Mouse (Mus musculus) B cell, adult 2 months (primary cell): ENCODE measurements at regions not wholly inside any gene's neighbourhood (a gene's known extent, or its start where the extent isn't known, plus 50 kb on each side); places are given as distances from the start of the nearest gene placed in this dataset.
A peak's percentile ranks its signal among the peaks of the same experiment; 100 is the strongest.

Experiments
- DNase-seq, 2 experiments: peaks; one replicate each; pipeline ENCODE4 v3.0.0; 2022

- DNase-seq, result no peak
These were observed 113.6 kb upstream of the Irf2bp2 start for GRCm38 (mm10) chr8:126707300-126707902.

DNA sequence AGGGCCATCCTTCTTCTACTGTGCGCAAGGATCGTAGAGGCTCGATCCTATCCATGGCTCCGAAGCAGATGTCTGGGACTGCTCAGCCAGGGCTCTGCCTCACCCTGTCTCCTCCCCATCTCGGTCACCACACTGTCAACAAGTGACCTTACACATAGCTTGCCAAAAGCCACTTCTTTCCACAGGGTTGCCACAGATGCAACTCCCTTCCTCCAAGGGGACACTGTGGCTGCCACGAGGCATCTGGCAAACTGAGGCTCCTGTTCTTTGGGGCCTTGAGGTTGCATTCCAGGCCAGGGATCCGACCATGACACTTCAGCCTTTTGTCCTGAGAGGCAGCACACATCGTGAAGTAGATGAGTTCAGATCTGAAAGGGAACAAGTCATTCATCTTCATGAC lies 112.5 kb upstream of the Irf2bp2 start:
- no peak for DNase-seq

DNA sequence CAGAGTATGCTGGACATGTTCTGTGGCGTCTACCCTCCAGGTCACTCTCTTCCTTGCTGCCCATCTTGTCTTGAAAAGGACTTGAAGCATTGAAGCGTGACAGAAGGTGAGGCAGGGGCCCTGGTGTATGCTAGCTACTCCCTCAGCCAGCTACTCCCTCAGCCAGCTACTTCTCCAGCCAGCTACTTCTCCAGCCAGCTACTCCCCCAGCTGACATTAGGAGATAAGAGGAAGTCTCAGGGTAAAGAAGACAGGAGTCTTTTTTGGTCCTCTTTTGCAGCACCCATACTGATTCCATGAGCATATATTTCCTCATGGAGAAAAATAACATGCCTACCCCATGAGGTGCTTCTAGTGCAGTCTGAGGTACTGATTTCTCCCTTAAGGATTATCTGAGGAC lies 111.6 kb upstream of the Irf2bp2 start:
- no peak for DNase-seq

- DNase-seq, result no peak
These were observed 110.9 kb upstream of the Irf2bp2 start for GRCm38 (mm10) chr8:126704706-126705105.

DNA sequence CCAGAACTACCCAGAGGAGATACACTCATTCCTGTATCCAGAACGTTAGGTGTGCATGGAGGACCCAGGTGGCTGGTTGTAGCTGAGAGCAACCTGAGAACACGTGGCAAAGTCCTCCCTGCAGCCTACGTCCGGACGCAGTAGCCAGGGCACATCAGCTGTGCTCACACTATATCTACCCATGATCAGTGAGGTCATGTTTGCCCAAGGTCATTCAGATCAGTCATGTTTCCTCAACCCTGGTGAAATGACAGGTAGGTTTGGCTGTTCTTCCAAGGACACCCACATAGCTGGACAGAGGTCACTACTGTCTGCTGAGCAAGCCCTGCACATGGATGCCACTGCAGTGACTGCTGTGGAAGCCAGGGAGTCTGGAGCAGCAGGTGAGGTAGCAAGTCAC lies 109.8 kb upstream of the Irf2bp2 start:
- DNase-seq, result no peak

- DNase-seq, result no peak
These were observed 108.5 kb upstream of the Irf2bp2 start for GRCm38 (mm10) chr8:126702294-126702693.

DNA sequence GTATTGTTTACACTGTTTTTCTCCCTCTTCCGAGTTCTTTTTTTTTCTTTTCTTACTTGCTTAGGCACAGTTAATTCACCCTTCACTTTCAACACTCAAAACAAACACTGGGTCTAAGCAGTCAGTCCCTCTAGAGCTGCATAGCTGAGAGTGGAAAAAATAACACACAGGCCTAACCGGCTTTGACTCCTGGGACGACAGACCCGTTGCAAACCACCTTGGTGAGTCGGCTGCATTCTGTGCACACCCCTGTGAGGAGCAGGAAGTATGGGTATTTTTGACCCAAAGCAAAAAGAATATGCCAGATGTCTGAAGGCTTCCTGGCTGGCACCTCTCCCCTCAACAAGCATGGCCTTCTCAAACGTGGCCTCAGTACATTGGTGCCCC lies 105.6 kb upstream of the Irf2bp2 start:
- DNase-seq, result peak; percentile 12 to 14

DNA sequence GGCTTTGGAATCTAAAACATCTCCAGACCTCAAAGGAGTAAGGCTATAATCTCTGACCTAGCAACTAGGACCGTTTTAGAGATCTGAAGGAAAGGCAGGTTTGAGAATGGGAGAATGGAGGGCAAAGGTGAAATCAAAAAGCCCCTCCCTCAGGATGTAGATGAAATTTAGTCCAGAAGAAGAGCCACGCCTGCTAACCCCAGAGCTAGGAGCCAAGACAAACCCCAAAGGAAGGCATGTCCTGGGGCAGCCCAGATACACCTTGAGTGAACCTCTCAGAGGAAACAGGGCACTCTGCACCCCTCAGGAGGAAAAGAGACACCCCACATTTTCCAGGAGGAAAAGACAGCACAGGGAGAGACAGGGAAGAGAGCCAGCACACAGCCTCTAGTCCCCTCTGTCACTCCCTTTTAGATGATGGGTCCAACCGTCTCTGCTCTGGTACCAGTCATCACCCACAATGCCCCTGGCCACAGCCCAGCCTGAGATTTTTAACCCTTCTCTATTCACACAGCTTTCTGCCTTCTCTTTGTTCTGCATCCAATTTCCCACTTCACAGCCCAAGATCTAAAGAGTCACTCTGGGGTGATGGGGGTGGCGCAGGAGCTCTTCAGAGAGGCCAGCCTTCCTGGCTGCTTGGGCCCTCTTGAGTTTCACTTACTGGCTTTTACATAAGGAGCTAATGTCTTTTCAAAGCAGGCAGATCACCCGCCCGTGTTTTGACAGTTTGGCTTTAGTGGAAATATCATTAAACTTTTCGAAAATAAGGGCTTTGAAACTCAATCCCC lies 105.0 kb upstream of the Irf2bp2 start:
- peak; percentile 16 to 17 for DNase-seq

DNA sequence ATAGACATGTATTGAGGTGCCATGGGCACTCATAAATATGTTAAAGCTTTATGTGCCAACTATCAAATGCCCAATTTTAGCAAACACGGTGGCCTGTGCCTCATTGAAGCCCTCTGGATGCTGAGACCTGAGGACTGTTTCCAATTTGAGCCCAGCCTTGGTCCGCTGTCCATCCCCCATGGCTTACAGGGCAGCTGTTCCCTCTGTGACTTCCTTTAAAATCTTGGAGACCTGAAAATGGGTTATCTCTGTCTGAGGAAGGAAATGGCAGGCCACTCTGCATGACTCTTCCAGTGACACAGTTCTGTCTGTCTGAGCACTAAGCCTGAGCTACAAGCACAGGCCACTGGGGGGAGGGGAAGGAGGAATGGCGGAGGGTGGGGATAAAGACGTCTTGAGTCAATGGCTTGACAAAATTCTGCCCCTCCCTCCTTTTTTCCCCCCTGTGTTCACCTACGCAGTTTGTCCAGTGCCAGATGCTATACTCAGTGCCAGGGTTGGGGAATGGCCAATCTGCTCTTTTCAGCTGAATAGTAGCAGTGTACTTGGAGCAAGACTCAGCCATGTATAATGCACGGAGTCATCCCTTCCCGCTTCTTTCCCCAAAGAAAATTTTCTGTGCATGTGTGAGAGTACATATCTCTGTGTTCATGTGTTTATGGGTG lies 102.7 kb upstream of the Irf2bp2 start:
- no peak for DNase-seq

GRCm38 (mm10) chr8:126694370-126694769 lies 100.6 kb upstream of the Irf2bp2 start:
- no peak for DNase-seq

DNA sequence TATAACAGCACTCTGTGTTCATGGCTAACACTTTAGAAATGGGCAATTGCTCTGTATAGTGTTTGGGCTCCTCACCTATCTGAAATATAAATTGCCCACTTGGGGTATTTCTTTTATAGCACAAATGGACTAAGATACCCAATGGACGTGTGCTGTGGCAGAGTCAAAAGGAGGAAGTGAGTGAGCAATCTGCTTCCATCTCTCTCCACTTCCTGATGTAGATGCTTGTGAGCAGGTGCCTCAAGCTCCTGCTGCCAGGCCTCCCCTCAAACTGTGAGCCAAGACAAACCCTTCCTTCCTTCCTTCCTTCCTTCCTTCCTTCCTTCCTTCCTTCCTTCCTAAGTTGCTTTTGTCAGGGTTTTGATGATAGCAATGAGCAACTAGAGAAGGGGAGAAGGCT lies 99.9 kb upstream of the Irf2bp2 start:
- no peak for DNase-seq

- DNase-seq, result no peak
These were observed 98.9 kb upstream of the Irf2bp2 start for GRCm38 (mm10) chr8:126692711-126693110.

DNA sequence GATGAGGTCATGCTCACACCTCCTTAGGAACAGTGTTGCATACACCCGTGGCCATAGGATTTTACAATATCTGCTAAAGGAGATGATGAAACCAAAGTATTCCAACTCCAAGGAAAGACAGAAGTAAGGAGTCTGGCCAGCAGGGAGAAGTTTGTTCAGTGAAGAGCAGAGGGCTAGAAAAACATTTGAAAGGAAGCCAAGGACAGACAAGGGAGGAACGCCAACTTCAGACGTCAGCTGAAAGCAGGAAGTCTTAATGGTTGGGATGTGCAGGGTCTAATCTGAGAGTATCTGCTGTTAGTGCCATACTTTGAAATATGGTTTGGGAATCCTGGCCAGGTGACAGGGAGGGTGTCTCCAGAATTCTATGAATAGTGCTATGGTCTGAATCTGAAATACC lies 98.5 kb upstream of the Irf2bp2 start:
- DNase-seq, result no peak

DNA sequence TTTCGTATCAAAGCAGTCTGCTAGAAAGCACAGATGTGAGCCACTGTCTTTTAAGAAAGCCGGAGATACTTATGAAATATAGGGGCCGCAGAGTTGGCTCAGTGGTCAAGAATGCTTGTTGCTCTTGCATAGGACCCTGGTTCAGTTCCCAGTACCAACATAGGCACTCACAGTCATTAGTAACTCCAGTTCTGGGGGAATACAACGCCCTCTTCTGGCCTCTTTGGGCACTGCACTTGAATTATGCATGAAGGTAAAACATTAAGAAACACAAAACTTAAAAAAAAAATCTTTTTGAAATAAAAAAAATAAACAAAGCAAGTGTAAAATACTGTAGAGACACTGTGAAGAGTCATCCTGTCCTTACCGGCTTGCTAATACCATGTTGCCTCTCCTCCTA lies 94.7 kb upstream of the Irf2bp2 start:
- DNase-seq, result peak in 1 of 2 experiments; percentile 17

DNA sequence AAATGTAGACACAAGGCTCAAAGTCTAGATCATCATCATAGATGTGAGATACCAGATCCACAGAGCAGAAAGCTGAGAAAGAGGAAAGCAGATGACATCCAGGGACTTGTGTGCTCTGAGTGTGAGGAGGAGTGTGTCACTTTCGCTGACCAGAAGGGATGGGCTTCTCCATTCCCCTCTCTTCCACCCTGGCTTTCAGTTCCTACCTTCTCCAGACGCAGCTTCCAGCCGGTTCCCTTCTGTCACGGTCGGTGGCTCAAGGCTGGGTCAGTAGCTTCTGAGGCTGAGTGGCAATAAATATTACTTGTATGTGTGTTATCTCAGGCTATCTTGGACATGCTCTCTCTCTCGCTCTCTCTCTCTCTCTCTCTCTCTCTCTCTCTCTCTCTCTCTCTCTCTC lies 94.2 kb upstream of the Irf2bp2 start:
- DNase-seq, result no peak

- no peak for DNase-seq
These were observed 93.0 kb upstream of the Irf2bp2 start for GRCm38 (mm10) chr8:126686827-126687226.

DNA sequence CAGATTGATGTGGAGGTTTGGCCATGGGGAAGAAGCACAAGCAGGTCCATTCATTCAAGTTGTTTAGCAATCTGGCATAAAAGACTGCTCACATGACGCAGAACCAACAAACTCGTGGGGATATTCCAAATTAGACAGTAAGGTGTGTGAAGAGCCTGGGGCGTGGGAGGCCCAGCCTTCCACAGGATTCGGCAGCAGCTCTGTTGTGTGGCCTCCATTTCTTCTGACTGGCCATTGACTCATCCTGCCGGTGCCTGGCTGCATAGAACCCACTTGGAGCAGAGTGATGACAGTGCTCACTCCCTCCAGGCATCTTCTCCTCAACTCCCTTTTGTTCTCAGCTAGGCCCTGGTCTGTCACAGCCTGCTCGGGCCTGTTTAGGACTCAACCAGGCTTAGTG lies 91.6 kb upstream of the Irf2bp2 start:
- DNase-seq, result no peak

DNA sequence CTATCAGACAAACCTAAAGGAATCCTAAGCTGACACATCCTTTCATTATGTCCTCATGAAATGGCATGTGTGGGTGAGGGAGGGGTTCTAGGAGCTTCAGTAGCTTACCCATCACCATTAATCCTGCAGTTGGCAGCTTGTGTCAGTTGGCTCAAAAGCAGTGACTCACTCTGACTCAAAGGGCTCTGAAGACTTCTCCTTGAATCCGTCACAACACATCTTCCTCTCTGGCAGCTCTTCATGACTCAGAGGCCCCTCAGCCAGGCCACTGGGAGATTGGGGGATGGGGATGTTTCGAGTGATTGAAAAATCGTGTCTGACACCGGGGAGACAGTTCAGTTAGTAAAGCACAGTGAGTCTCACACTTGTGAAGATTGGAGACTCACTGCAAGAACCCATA lies 90.2 kb upstream of the Irf2bp2 start:
- no peak for DNase-seq

DNA sequence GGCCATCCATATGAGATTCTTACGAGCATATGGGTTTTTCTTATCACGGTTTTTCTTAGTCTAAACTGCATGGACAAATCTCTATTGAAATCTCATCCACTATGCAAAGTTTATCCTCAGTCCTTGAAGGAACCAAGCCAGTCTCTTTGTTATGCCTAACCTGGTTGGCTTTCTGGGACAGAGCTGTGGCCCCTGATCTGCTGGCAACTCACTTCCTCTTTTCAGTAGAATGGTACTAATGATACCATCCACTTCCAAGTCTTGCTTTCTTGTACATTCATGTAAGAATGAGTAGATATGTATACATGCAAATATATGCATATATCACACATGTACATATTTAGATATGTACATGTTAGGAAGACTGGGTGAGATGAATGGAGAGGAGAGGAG lies 89.8 kb upstream of the Irf2bp2 start:
- DNase-seq, result peak in 1 of 2 experiments; percentile 16

DNA sequence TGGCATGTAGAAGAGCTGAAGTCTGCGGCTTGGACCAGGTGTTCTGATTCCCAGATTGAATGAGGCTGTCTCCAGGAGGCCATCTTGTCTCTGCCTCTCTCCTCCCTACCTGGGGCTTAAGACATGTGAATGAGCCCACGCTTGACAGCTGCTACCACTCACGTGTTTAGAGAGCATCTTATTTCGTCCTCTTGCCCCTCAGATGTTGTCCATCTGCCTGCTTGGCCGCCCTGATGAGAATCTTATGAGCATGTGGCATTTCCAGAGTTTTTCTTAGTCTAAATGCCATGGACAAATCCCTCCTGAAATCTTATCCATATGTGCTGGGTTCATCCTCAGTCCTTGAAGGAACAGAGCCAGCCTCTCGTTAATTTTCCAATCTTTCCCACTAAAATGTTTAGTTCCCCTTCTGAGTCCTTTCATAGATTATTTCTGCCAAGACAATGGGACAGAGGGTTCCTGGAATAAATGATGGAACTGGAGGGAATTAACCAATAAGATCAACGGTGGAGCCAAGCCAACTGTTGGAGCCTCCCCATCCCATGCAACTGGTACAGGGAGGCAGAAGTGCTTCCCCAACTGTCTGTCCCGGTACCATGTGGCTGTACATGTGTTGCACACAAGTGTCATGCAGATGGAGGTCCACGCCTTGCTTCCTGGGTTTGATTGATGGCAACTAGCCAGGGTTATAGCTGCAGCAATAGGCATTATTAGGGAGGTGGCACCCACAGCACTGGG lies 89.2 kb upstream of the Irf2bp2 start:
- no peak for DNase-seq

DNA sequence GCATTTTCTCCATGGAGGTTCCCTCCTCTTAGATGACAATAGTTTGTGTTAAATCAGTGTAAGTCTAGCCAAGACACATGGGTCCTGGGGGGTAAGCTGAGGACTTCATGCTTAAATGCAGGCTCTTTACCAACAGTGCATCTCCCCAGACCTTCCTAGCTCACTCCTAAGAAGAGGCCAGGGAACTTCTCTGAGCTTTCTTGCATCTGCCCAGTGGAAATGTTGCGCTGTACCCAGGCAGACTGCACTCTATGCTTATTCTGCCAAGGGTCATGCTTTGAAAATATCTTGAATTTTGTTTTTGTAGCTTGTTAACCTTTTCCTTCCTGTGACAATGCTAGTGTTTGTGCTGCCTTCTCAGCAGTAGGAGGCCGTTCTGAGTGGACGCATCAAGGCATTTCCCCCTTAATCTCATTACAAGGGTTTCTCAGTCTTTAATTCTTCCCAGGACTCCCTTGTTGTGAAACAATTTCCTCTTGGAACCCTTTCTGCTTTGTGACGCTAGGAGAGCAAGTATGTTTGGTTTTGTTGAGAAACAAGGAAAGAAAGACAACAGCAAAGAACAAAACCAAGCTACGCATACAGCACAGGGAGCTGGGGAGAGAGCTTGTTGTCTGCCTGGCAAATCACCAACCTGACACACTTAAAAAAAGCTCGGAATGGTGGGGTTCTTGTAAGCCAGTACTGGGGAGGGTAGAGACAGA lies 88.3 kb upstream of the Irf2bp2 start:
- DNase-seq, result no peak

DNA sequence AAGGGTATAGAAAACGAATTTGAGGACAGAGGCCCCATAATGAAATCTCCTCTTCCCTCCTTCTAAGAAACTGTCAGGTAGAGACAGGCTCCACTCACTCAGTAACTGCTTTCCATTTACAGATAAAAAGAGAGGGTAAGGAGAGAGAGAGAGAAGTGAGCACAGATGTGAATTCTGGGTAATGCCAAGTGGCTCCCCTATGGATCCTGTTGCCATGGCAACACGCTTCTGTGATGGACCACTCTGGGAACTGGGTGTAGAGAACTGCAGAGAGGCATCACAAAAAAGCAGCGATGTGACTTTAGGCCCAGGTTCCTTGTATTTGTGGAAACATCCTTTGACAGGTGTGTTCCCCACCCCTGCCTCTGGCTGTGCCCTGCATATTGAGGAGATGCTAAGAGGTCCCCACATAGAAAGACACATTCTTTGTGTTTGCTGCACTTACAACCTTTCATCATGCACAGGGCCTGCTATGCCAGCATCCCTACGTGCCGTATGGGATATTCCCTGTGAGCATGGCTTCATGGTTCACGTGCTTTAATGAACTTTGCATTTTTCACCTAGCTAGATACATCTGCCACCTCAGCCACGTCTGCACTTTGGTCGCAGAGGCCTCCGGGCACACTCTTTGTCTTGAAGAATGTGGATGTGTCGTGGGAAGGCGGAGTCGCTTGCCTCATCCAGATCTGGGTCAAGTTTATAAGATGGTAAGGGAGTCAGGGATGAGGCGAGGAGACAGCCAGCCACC lies 84.4 kb upstream of the Irf2bp2 start:
- no peak for DNase-seq
